Mouse (Mus musculus): ENCODE measurements around the gene Vps25. TPM values are rescaled to one million over a fixed set of nuclear protein-coding genes. Genes with fewer than 3 reads are reported as not detected.
A peak's percentile ranks its signal among the peaks of the same experiment; 100 is the strongest.

Vps25 gene
- polyA plus RNA-seq, 1 experiment from 2014 or later, result 111 TPM

DNA sequence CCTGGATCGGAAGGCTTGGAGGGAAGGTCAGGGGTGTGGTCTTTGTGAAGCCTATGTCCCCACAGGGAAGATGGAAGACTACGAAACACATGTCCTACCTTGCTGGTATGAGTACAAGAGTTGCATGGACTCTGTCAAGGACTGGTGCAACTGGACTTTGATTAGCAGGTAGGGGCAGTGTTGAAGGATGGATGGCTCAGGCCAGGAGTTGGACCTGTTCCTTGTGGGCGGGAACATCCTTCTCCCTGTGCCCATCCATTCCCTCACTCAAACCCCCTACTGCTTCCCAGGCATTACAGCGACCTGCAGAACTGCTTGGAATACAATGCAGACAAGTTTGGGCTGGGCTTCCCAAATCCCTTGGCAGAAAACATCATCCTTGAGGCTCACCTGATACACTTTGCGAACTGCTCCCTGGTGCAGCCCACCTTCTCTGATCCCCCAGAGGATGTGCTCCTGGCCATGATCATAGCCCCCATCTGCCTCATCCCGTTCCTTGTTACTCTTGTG is 5.9 kb upstream of the Vps25 start:
- Histone ChIP-seq H3K4me2 (replicated peaks) (0 out of 2 replicates have a peak overlapping the region, but pooled peaks have one; percentile 97), H3K9me3 (no peaks in the 10 kb centered on the region)

DNA sequence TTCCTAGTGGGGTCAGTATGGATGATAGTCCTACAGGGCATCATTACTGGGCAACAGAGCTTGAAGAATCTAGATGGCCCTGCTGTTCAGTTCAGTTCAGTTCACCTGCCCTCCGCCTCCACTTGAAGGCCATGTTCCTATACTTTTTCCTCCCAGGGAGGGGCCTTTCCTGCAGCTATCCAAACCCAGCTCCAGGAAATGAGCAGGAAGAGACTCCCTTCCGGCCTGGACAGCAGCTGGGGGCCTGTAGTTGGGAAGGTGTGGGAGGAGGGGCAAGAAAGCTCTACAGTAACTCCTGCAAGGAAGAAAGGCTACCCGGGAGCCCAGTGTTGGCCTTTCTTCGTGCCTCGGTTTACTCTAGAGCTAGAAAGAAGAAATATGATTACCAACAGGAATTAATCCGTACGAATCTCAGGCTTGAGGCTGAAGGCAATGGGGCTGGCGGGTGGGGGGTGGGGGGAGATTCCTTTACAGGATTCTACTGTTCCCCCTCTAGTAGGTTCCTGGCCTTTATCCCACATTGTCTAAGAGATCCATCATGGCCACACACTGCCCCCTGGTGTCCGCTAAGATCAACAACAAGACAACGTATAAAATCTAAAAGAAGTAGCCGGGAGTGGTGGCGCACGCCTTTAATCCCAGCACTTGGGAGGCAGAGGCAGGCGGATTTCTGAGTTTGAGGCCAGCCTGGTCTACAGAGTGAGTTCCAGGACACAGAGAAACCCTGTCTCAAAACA is 5.1 kb upstream of the Vps25 start:
- no peak overlapping the region for H3K27ac ChIP-seq
- H3K27me3 ChIP-seq, result peaks cover 48% of the 10 kb centered on the region
- no peaks in the 10 kb centered on the region for H3K9me3 ChIP-seq
- H3K9ac ChIP-seq (replicated peaks), result no peak overlapping the region
- 0 out of 2 replicates have a peak overlapping the region, but pooled peaks have one; percentile 17 for H3K4me2 ChIP-seq (replicated peaks)
- 41% methylated on average over 14 of the region's 14 CpGs for whole genome bisulfite sequencing
- H3K4me3 ChIP-seq (replicated peaks), result no peak overlapping the region
- no peak for ATAC-seq
- H3K4me1 ChIP-seq (replicated peaks), result peaks cover 23% of the 10 kb centered on the region
- H3K36me3 ChIP-seq, result no peaks in the 10 kb centered on the region

More for the DNA sequence above, 5.9 kb upstream of the Vps25 start:
- Histone ChIP-seq H3K27ac (no peak overlapping the region), H3K4me1 (replicated peaks) (peaks cover 17% of the 10 kb centered on the region), H3K36me3 (no peaks in the 10 kb centered on the region), H3K4me3 (replicated peaks) (no peak overlapping the region), H3K27me3 (peaks cover 48% of the 10 kb centered on the region), H3K9ac (replicated peaks) (no peak overlapping the region)
- 84% methylated on average over 6 of the region's 6 CpGs for WGBS
- no peak for ATAC-seq

DNA sequence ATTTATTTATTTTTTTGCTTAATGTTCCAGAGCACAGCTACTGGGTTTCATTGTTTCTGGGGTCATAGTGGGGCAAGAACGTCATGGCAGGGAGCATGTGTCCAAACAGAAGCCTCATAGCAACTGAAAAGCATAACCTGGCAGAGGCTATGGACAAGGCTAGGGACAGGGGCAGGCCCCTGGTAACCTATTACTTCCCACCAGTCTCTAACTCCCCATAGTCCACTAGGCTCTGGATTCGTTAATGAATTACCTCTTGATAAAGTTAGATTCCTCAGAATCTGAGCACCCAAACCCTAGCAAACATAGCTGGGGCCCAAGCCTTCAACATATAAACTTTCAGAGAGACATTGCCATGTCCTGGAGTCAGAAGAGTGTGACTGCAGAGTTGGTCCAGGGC is 2.5 kb upstream of the Vps25 start:
- H3K4me3 ChIP-seq (replicated peaks), result no peak overlapping the region
- H3K9ac ChIP-seq (replicated peaks), result no peak overlapping the region
- H3K27me3 ChIP-seq, result peaks cover 22% of the 10 kb centered on the region
- 78% methylated on average over 2 of the region's 2 CpGs for WGBS
- no peak overlapping the region for H3K27ac ChIP-seq
- no peak for ATAC-seq
- peaks cover 29% of the 10 kb centered on the region for H3K4me1 ChIP-seq (replicated peaks)
- H3K36me3 ChIP-seq, result peaks cover 2% of the 10 kb centered on the region; the same call in 1 of the 2 replicates
- H3K4me2 ChIP-seq (replicated peaks), result no peak overlapping the region
- no peaks in the 10 kb centered on the region for H3K9me3 ChIP-seq

DNA sequence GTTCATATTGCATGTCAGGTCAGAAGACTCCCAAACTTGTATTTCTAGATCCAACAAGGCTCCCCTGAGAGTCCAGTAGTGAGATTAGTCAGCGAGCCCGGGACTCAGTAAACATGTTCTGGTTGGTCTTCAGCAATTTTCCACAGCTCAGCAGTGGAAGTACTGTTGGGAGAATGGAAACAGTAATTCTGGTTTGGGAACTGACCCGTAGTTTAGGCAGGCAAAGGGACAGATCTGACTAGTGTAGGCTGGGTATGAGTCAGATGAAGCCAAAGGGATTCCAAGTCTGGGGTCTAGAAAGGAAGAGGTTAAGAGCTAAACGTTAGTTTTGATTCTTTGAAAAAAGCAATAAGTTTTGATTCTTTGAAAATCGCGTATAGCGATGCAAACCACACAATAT is 566 bp upstream of the Vps25 start:
- peaks cover 5% of the 10 kb centered on the region for H3K27me3 ChIP-seq
- peak overlapping the region; percentile 93 for H3K9ac ChIP-seq (replicated peaks)
- H3K9me3 ChIP-seq, result no peaks in the 10 kb centered on the region
- peak overlapping the region; percentile 97 for H3K4me2 ChIP-seq (replicated peaks)
- ATAC-seq, result no peak
- peak overlapping the region; percentile 92 for H3K27ac ChIP-seq
- H3K36me3 ChIP-seq, result peaks cover 11% of the 10 kb centered on the region
- 11% methylated on average over 7 of the region's 7 CpGs for WGBS
- H3K4me1 ChIP-seq (replicated peaks), result peaks cover 18% of the 10 kb centered on the region
- H3K4me3 ChIP-seq (replicated peaks), result peak overlapping the region; percentile 90

DNA sequence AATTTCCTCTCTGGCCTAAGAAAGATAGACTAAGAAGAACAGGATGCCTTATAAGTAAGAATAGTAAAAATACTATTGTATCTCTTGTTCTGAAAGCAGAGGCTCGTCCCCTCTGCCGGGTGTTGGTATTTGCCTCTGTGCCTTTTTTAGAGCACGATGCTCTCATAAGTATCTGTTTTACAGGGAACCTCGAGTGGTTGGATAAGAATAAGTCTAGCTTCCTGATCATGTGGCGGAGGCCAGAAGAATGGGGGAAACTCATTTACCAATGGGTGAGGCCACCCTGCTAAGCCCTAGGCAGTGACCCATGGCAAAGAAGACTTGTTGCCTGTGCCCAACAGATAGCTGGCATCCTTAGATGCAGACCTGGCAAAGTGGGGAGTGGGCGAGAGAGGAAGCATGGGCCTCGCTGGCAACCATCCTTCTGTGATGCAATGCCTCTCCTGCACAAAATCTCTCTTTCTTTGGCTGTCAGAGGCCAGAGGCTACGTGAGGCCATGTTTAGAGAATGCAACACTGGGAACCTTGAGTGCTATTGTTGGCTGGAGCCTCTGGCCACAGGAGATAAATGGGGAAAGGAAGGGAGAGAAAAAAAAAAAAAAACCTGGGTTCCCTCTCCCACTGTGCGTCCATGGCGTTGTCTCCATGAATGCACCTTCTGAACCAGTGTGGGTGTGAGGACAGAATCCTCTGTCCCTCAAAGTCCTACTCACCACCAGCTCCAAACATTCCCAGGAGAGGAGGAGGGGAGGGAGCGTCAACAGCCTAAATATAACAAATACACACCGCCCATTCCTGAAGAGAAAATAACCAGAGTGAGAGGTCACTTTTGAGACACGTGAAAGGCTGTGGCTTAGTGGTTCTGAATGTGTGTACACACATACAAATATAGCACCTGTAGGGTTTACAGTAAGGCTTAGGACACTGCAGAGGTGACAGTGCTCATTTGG is 2.6 kb downstream of the Vps25 start:
- ATAC-seq, result no peak
- Histone ChIP-seq H3K4me1 (replicated peaks) (peaks cover 42% of the 10 kb centered on the region), H3K27me3 (peaks cover 4% of the 10 kb centered on the region; the same call in 1 of the 2 replicates), H3K4me2 (replicated peaks) (no peak overlapping the region), H3K27ac (no peak overlapping the region), H3K4me3 (replicated peaks) (no peak overlapping the region), H3K36me3 (peaks cover 21% of the 10 kb centered on the region), H3K9me3 (no peaks in the 10 kb centered on the region), H3K9ac (replicated peaks) (no peak overlapping the region)
- WGBS, result 91% methylated on average over 13 of the region's 13 CpGs

DNA sequence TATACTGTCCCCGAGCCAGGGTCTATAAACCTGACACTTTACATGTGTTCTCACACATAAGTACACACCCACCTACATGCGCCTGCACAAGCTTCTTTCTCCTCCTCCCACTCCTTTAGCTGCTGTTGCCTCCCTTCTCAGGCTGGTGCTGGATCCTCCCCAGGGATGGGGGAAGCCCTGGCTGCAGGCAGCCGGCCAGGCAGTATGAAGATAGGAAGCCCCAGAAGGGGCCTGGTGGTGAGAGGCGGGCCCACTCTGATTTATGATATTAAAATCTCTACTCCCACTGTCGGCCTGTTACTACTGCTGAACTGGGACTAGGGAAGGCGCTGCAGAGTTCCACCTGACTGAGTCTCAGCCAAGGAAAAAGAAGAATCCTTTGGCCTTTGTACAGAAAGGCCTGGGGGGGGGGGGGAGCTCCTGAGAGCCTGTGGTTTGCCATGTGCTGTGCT is 5.8 kb downstream of the Vps25 start:
- H3K4me1 ChIP-seq (replicated peaks), result peaks cover 50% of the 10 kb centered on the region
- peak overlapping the region; percentile 19; the same call in 1 of the 2 replicates for H3K27ac ChIP-seq
- ATAC-seq, result no peak
- WGBS, result 33% methylated on average over 6 of the region's 6 CpGs
- H3K4me2 ChIP-seq (replicated peaks), result peak overlapping the region; percentile 91; the same call in 1 of the 2 replicates
- H3K4me3 ChIP-seq (replicated peaks), result no peak overlapping the region
- H3K9ac ChIP-seq (replicated peaks), result no peak overlapping the region
- no peaks in the 10 kb centered on the region for H3K9me3 ChIP-seq
- peaks cover 21% of the 10 kb centered on the region for H3K36me3 ChIP-seq
- H3K27me3 ChIP-seq, result peaks cover 35% of the 10 kb centered on the region

DNA sequence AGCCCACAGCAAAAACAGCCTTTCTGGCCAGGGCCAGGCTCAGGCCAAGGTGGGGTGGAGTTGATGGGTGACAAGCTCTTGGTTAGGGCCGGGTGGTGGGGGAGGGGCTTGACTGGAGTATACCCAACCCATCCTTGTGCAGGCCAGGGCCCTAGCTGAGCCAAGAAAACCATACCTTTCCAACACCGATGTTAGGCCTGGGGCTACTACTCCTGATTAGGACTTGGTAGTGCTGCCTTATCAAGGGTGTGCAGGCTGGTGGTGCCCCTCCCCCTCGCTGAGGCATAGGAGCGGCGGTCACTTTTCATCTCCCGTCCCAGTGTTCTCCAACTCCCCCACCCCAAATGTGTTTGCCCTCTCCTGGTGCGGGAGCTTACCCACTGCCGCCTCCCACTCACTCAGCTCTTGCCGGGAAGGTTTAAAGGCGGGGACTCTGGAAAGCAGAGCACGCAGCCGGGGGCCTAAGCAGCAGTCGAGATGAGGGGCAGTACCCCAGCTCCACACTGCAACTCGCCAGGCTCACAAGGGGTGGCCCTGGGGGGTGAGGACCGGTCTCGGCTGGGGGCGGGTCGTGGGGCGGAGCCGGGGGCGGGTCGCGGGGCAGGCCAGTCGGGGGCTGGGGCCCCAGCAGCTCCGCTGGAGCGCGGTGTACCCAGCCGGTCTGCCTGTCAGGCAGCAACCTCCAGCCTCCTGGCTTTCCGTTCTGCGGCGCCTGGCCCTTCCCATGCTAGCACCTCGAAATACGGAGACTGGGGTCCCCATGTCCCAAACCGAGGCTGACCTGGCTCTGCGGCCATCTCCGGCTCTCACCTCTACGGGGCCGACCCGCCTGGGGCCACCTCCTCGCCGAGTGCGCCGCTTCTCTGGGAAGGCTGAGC is 6.7 kb downstream of the Vps25 start, which contains the start of gene Wnk4:
TSS of gene Wnk4 (plus strand) at position 620 of the 878 bp plus-strand sequence.
- ATAC-seq, result peak; percentile 85
- Histone ChIP-seq H3K9ac (replicated peaks) (peak within 1 kb of the TSS; percentile 72), H3K27ac (peak within 1 kb of the TSS; percentile 25; the same call in 1 of the 2 replicates)

DNA sequence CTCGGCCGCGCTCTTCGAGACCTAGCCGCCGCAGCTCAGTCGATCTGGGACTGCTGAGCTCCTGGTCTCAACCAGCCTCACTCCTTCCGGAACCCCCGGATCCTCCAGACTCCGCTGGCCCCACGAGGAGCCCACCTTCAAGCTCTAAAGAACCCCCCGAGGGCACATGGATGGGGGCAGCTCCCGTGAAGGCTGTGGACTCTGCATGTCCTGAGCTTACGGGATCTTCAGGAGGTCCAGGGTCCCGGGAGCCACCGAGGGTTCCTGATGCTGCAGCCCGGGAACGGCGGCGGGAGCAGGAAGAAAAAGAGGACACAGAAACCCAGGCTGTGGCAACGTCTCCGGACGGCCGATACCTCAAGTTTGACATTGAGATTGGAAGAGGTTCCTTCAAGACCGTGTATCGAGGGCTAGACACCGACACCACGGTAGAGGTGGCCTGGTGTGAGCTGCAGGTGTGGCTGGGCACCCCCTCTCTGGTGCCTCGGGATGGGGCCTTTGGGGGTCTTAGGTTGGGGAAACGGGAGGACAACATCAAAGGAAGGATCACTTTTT is 7.4 kb downstream of the Vps25 start:
- Histone ChIP-seq H3K9me3 (no peaks in the 10 kb centered on the region), H3K36me3 (peaks cover 21% of the 10 kb centered on the region), H3K4me1 (replicated peaks) (peaks cover 55% of the 10 kb centered on the region), H3K4me2 (replicated peaks) (peak overlapping the region; percentile 91), H3K27ac (no peak overlapping the region; the same call in 1 of the 2 replicates), H3K9ac (replicated peaks) (peak overlapping the region; percentile 72), H3K4me3 (replicated peaks) (peak overlapping the region; percentile 45), H3K27me3 (peaks cover 50% of the 10 kb centered on the region)
- WGBS, result 0% methylated on average over 30 of the region's 30 CpGs
- ATAC-seq, result no peak

More for the DNA sequence above, 6.7 kb downstream of the Vps25 start, which contains the start of gene Wnk4:
- Histone ChIP-seq H3K36me3 (peaks cover 21% of the 10 kb centered on the region), H3K27me3 (peaks cover 43% of the 10 kb centered on the region), H3K9me3 (no peaks in the 10 kb centered on the region), H3K4me3 (replicated peaks) (peak within 1 kb of the TSS; percentile 45), H3K4me2 (replicated peaks) (peak within 1 kb of the TSS; percentile 91), H3K4me1 (replicated peaks) (peaks cover 49% of the 10 kb centered on the region)
- WGBS, result under 1% methylated on average over 43 of the region's 43 CpGs

DNA sequence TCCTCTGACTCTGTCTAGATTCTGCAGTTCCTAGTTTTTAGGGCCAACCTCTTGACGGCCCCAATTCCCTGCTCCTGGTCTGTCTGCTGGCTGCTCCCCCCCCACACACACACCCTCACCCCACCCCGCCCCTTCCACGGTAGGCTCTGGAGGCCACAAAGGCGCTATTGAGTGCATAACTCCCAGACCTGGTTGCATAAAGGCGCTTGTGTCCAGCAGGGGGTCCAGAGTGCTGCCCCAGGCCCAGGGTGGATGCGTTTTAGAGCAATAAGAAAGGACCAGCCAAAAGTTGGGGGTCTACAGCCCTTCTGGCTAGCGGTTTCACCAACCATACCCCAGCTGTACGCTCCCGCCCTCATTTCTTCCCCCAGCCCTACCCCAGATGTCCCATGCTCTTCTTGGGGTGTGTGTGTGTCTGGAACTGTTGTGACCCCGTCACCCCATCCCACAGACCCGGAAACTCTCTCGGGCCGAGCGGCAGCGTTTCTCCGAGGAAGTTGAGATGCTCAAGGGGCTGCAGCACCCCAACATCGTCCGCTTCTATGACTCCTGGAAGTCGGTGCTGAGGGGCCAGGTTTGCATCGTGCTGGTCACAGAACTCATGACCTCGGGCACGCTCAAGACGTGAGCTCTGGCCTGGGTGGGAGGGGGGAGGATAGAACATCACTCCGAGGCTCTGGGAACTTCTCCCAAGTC is 8.9 kb downstream of the Vps25 start:
- peaks cover 13% of the 10 kb centered on the region for H3K36me3 ChIP-seq
- no peak overlapping the region for H3K27ac ChIP-seq
- no peak for ATAC-seq
- 3% methylated on average over 24 of the region's 24 CpGs for WGBS
- H3K9ac ChIP-seq (replicated peaks), result no peak overlapping the region
- no peaks in the 10 kb centered on the region for H3K9me3 ChIP-seq
- peaks cover 55% of the 10 kb centered on the region for H3K4me1 ChIP-seq (replicated peaks)
- 0 out of 2 replicates have a peak overlapping the region, but pooled peaks have one; percentile 12 for H3K4me3 ChIP-seq (replicated peaks)
- peak overlapping the region; percentile 91 for H3K4me2 ChIP-seq (replicated peaks)
- peaks cover 60% of the 10 kb centered on the region for H3K27me3 ChIP-seq

Data from midbrain, embryonic 13.5 days (tissue).